Mouse (Mus musculus): ENCODE results near the gene Etv1. TPM values are rescaled to one million over a fixed set of nuclear protein-coding genes. Genes with fewer than 3 reads are reported as not detected.

Gene Etv1
- polyA plus RNA-seq, 2 experiments = 0.16 to 0.88 TPM

DNA sequence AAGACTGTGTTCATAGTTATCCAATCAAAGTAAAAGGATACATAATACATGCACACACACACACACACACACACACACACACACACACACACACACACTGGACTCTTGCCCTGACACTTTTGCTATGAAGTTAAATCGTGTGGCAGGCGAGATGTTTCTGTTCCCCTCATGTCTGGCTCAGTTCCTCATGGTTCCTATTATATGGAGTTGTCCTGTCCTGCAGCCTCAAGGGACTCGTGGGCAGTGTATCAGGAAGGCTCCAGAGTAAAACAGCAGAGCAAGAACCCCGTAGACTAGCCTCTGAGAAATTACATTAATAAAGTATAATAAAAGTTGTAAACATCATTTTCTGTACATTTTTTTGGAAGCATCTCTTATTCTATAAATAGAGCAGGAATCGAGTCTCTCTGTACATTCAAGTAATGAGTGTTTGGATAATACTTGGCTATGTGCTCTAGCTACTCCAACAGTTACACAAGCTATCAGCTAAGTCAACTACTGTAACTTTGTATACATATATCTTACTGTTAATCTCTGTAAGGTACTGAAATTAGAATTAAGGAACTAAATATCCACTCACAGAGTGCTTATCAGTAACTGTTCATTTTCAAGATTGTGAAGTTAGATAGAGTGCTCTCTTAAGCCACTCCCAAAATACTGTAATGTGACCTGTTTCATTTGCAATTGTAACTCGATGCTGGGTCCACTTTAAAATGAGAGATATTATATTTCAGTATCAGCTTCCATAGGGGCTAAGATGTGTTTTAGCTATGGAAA, 35.0 kb downstream of the Etv1 start:
- no peak for DNase-seq (ENCODE audit: low read depth in 3 of 3, low spot score in 3 of 3)
- Histone ChIP-seq H3K4me2 (ENCODE audit: low read depth) (no peak overlapping the region), H3K4me3 (ENCODE audit: insufficient read depth in 1 of 2, low read depth in 2 of 2, low read length in 2 of 2) (no peak overlapping the region), H3K9me3 (ENCODE audit: control insufficient read depth, low read length) (no peaks in the 10 kb centered on the region), H3K27ac (no peak overlapping the region), H3K9ac (replicated peaks) (no peak overlapping the region), H3K27me3 (ENCODE audit: control insufficient read depth, insufficient read depth, low read length) (no peaks in the 10 kb centered on the region), H3K36me3 (replicated peaks; ENCODE audit: control insufficient read depth, insufficient read depth, low read depth) (no peaks in the 10 kb centered on the region), H3K4me1 (replicated peaks; ENCODE audit: control insufficient read depth in 2 of 2, insufficient read depth in 2 of 2, low read length in 1 of 2) (no peaks in the 10 kb centered on the region)
- 52% methylated on average over 6 of the region's 6 CpGs for WGBS (ENCODE audit: insufficient replicate concordance)
- no peak for ATAC-seq (ENCODE audit: insufficient read depth)
- TF ChIP-seq EP300 (IDR thresholded peaks at IDR 0.05; ENCODE audit: low read depth) (no peak), CTCF (IDR thresholded peaks at IDR 0.05; ENCODE audit: low read depth) (no peak)

DNA sequence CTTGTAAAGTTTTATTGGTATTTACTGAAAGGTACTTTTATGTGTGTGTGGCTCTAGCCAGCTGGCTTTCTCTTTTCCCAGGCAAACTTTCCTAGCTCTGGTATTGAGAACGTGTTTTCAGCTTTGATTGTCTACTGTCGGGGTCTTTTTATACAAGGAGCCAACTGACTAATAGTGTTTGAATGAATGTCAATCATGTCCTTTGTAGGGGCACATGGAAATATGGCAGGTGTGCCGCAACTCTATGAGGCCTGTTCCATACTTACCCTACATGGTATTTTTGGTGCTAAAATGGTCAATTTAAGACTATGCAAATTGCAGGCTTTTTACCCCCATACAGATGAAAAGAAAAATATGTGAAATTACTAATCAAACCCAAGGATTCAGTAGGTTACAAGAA, 37.1 kb downstream of the Etv1 start:
- H3K27ac ChIP-seq = no peak overlapping the region
- no peaks in the 10 kb centered on the region for H3K36me3 ChIP-seq (replicated peaks; ENCODE audit: control insufficient read depth, insufficient read depth, low read depth)
- no peaks in the 10 kb centered on the region for H3K4me1 ChIP-seq (replicated peaks; ENCODE audit: control insufficient read depth in 2 of 2, insufficient read depth in 2 of 2, low read length in 1 of 2)
- TF ChIP-seq EP300 (IDR thresholded peaks at IDR 0.05; ENCODE audit: low read depth) (no peak), CTCF (IDR thresholded peaks at IDR 0.05; ENCODE audit: low read depth) (no peak)
- ATAC-seq (ENCODE audit: insufficient read depth) (no peak), DNase-seq (ENCODE audit: low read depth in 3 of 3, low spot score in 3 of 3) (no peak)
- H3K9me3 ChIP-seq (ENCODE audit: control insufficient read depth, low read length) = no peaks in the 10 kb centered on the region
- WGBS (ENCODE audit: insufficient replicate concordance) = 65% methylated on average over 3 of the region's 3 CpGs
- H3K27me3 ChIP-seq (ENCODE audit: control insufficient read depth, insufficient read depth, low read length) = no peaks in the 10 kb centered on the region
- H3K4me2 ChIP-seq (ENCODE audit: low read depth) = no peak overlapping the region
- no peak overlapping the region for H3K4me3 ChIP-seq (ENCODE audit: insufficient read depth in 1 of 2, low read depth in 2 of 2, low read length in 2 of 2)
- no peak overlapping the region for H3K9ac ChIP-seq (replicated peaks)

DNA sequence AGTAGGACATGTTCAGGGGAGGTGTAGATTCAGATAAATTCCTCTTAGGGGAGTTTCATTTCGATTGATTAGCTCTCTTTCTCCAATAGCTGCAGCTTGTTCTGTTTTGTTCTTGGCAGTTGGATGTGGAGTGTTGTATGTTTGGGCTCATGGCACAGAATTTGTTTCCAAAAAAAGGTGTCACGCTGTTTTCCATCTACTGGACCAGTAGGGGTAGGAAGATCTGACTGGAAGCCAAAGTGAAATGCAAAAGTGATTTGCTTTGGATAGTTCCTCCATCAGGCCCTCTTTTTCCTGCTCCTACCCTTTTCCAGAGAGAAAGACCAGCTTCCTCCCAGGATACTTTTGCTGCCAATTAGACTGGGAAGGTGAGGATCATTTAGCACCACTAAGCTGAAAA, 39.1 kb downstream of the Etv1 start:
- no peak overlapping the region for H3K4me3 ChIP-seq (ENCODE audit: insufficient read depth in 1 of 2, low read depth in 2 of 2, low read length in 2 of 2)
- no peaks in the 10 kb centered on the region for H3K9me3 ChIP-seq (ENCODE audit: control insufficient read depth, low read length)
- ATAC-seq (ENCODE audit: insufficient read depth) (no peak), DNase-seq (ENCODE audit: low read depth in 3 of 3, low spot score in 3 of 3) (no peak)
- no peak overlapping the region for H3K4me2 ChIP-seq (ENCODE audit: low read depth)
- H3K4me1 ChIP-seq (replicated peaks; ENCODE audit: control insufficient read depth in 2 of 2, insufficient read depth in 2 of 2, low read length in 1 of 2) = no peaks in the 10 kb centered on the region
- WGBS (ENCODE audit: insufficient replicate concordance) = 52% methylated on average over 2 of the region's 2 CpGs
- TF ChIP-seq EP300 (IDR thresholded peaks at IDR 0.05; ENCODE audit: low read depth) = no peak
- TF ChIP-seq CTCF (IDR thresholded peaks at IDR 0.05; ENCODE audit: low read depth) = no peak
- H3K36me3 ChIP-seq (replicated peaks; ENCODE audit: control insufficient read depth, insufficient read depth, low read depth) = no peaks in the 10 kb centered on the region
- H3K27ac ChIP-seq = no peak overlapping the region
- no peaks in the 10 kb centered on the region for H3K27me3 ChIP-seq (ENCODE audit: control insufficient read depth, insufficient read depth, low read length)
- no peak overlapping the region for H3K9ac ChIP-seq (replicated peaks)

DNA sequence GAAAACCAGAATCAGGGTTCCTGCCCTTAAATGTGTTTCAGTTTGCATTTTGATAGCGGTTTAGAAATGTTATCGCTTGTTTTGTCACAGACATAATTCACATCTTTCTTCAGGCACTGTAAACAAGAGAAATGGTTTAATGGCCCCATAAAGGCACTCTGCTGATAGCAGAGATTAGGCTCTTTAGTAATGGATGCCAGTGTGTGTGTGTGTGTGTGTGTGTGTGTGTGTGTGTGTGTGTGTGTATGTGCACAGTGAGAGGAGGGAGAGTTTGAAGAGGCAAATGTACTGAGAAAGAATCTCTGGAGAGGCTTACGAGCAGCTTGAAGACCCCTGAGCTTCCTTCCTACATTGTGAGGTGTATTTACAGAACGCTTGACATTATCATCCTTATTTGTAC, 41.5 kb downstream of the Etv1 start:
- Histone ChIP-seq H3K36me3 (replicated peaks; ENCODE audit: control insufficient read depth, insufficient read depth, low read depth) (no peaks in the 10 kb centered on the region), H3K9ac (replicated peaks) (no peak overlapping the region), H3K27me3 (ENCODE audit: control insufficient read depth, insufficient read depth, low read length) (no peaks in the 10 kb centered on the region), H3K4me3 (ENCODE audit: insufficient read depth in 1 of 2, low read depth in 2 of 2, low read length in 2 of 2) (no peak overlapping the region), H3K4me2 (ENCODE audit: low read depth) (no peak overlapping the region), H3K9me3 (ENCODE audit: control insufficient read depth, low read length) (no peaks in the 10 kb centered on the region), H3K27ac (no peak overlapping the region), H3K4me1 (replicated peaks; ENCODE audit: control insufficient read depth in 2 of 2, insufficient read depth in 2 of 2, low read length in 1 of 2) (no peaks in the 10 kb centered on the region)
- 60% methylated on average over 4 of the region's 4 CpGs for WGBS (ENCODE audit: insufficient replicate concordance)
- TF ChIP-seq EP300 (IDR thresholded peaks at IDR 0.05; ENCODE audit: low read depth) (no peak), CTCF (IDR thresholded peaks at IDR 0.05; ENCODE audit: low read depth) (no peak)
- no peak for ATAC-seq (ENCODE audit: insufficient read depth)
- DNase-seq (ENCODE audit: low read depth in 3 of 3, low spot score in 3 of 3) = no peak

DNA sequence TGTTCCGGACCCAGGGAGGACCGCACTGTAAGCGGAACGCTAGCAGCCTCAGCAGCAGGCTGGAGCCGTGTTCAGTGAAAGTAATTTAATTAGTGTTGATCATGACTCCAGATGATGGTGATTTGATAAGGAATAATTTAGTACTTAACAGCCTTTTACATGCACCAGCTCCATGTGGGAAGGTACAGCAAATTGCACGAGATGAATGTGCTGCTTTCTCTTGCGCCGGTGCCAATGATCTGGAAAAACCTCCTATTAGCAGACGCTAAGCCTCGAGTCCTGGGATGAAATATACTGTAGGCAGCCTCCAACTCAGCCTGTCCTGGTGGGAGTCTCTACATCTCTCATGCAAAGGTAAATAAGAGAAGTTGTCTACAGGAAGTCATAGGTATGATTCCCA, 45.2 kb downstream of the Etv1 start:
- Histone ChIP-seq H3K27ac (no peak overlapping the region), H3K27me3 (ENCODE audit: control insufficient read depth, insufficient read depth, low read length) (no peaks in the 10 kb centered on the region), H3K4me3 (ENCODE audit: insufficient read depth in 1 of 2, low read depth in 2 of 2, low read length in 2 of 2) (no peak overlapping the region), H3K4me1 (replicated peaks; ENCODE audit: control insufficient read depth in 2 of 2, insufficient read depth in 2 of 2, low read length in 1 of 2) (no peaks in the 10 kb centered on the region), H3K4me2 (ENCODE audit: low read depth) (no peak overlapping the region), H3K36me3 (replicated peaks; ENCODE audit: control insufficient read depth, insufficient read depth, low read depth) (no peaks in the 10 kb centered on the region), H3K9me3 (ENCODE audit: control insufficient read depth, low read length) (no peaks in the 10 kb centered on the region), H3K9ac (replicated peaks) (no peak overlapping the region)
- no peak for ATAC-seq (ENCODE audit: insufficient read depth)
- 82% methylated on average over 10 of the region's 10 CpGs for WGBS (ENCODE audit: insufficient replicate concordance)
- DNase-seq (ENCODE audit: low read depth in 3 of 3, low spot score in 3 of 3) = no peak
- TF ChIP-seq EP300 (IDR thresholded peaks at IDR 0.05; ENCODE audit: low read depth) (no peak), CTCF (IDR thresholded peaks at IDR 0.05; ENCODE audit: low read depth) (no peak)
